Mouse (Mus musculus) kidney, embryonic 16.5 days (tissue): ENCODE results near the gene Irf2. TPM values are rescaled to one million over a fixed set of nuclear protein-coding genes. Genes with fewer than 3 reads are reported as not detected.

ENCODE experiments used
- ATAC-seq: fragments of 200-750 bp; cut with Nextera tagmentation; 2 replicates; pipeline ENCODE4 v1.8.0; 2017; ENCODE audit warnings: moderate TSS enrichment; ENCODE audit not compliant: low FRiP score, low TSS enrichment
- H3K27ac ChIP-seq: fragments of 300-500 bp; sonication (generic); 2 replicates; pipeline ENCODE4 v1.5.1; 2014; ENCODE audit warnings: low read length
- H3K27me3 ChIP-seq: fragments of 300-500 bp; sonication (generic); 2 replicates; pipeline ENCODE4 v1.6.1; 2014; ENCODE audit warnings: low read length, control low read depth, mixed read lengths; ENCODE audit not compliant: insufficient read depth
- H3K36me3 ChIP-seq: fragments of 300-500 bp; sonication (generic); 2 replicates; pipeline ENCODE4 v1.6.1; 2014; ENCODE audit warnings: low read length, control low read depth, mixed read lengths; ENCODE audit not compliant: insufficient read depth
- H3K4me1 ChIP-seq: fragments of 300-500 bp; sonication (generic); 2 replicates; pipeline ENCODE4 v1.6.1; 2014; ENCODE audit warnings: low read length, control low read depth, mixed read lengths; ENCODE audit not compliant: insufficient read depth
- H3K4me2 ChIP-seq: fragments of 300-500 bp; sonication (generic); replicated peaks from 2 replicates; pipeline ENCODE4 v1.6.1; 2014; ENCODE audit warnings: low read depth, low read length
- H3K4me3 ChIP-seq: fragments of 300-500 bp; sonication (generic); 2 replicates; pipeline ENCODE4 v1.5.1; 2014; ENCODE audit warnings: mild to moderate bottlenecking, low read length
- H3K9ac ChIP-seq: fragments of 300-500 bp; sonication (generic); replicated peaks from 2 replicates; pipeline ENCODE4 v1.6.1; 2014; ENCODE audit warnings: low read length
- H3K9me3 ChIP-seq: fragments of 300-500 bp; sonication (generic); 2 replicates; pipeline ENCODE4 v1.6.1; 2016; ENCODE audit warnings: low read length, control low read depth
- WGBS: fragments of 180-500 bp; shearing (Covaris S2); extraction: QIAGEN DNeasy Blood & Tissue Kit; methylation state at CpG from one replicate; pipeline ENCODE4 v1.1.7; 2014; 5-methylcytosine and 5-hydroxymethylcytosine counted together
- polyA plus RNA-seq: library from polyadenylated mRNA; unstranded; fragments of >200 nt; fragmentation: Nextera tagmentation; extraction: Ambion mirVana; gene quantifications from 2 replicates; pipeline ENCODE4 v1.2.1, GENCODE M21; 2015

Gene Irf2
- polyA plus RNA-seq, 1 experiment from 2014 or later: 19.2 TPM

GRCm38 (mm10) chr8:46738601-46739000 lies 931 bp upstream of the Irf2 start:
- peaks cover 26% of the 10 kb centered on the region for H3K4me1 ChIP-seq
- no peak for ATAC-seq
- 39% methylated on average over 5 of the region's 5 CpGs for WGBS
- H3K27ac ChIP-seq: 0 out of 2 replicates have a peak overlapping the region, but pooled peaks have one; percentile 24
- H3K27me3 ChIP-seq: no peaks in the 10 kb centered on the region
- no peaks in the 10 kb centered on the region for H3K36me3 ChIP-seq
- peak overlapping the region; percentile 87 for H3K4me2 ChIP-seq
- peak overlapping the region; percentile 93 for H3K4me3 ChIP-seq
- H3K9ac ChIP-seq: peak overlapping the region; percentile 98
- peaks cover 7% of the 10 kb centered on the region; the same call in 1 of the 2 replicates for H3K9me3 ChIP-seq

- under 1% methylated on average over 22 of the region's 22 CpGs for WGBS
Measured at GRCm38 (mm10) chr8:46739956-46740512, 502 bp downstream of the Irf2 start.

GRCm38 (mm10) chr8:46740513-46741280 lies 1.2 kb downstream of the Irf2 start:
- no peaks in the 10 kb centered on the region for H3K36me3 ChIP-seq
- H3K27me3 ChIP-seq: no peaks in the 10 kb centered on the region
- under 1% methylated on average over 92 of the region's 97 CpGs for WGBS
- peak overlapping the region; percentile 93 for H3K4me3 ChIP-seq
- peak; percentile 76 for ATAC-seq
- H3K9ac ChIP-seq: peak overlapping the region; percentile 98
- peak overlapping the region; percentile 87 for H3K4me2 ChIP-seq
- peaks cover 34% of the 10 kb centered on the region for H3K4me1 ChIP-seq
- peaks cover 7% of the 10 kb centered on the region; the same call in 1 of the 2 replicates for H3K9me3 ChIP-seq
- H3K27ac ChIP-seq: peak overlapping the region; percentile 96

More at GRCm38 (mm10) chr8:46739956-46740512, 502 bp downstream of the Irf2 start:
- Histone ChIP-seq H3K36me3 (no peaks in the 10 kb centered on the region), H3K27me3 (no peaks in the 10 kb centered on the region), H3K4me3 (peak overlapping the region; percentile 93), H3K4me2 (peak overlapping the region; percentile 87), H3K9ac (peak overlapping the region; percentile 98), H3K4me1 (peaks cover 34% of the 10 kb centered on the region), H3K27ac (peak overlapping the region; percentile 96), H3K9me3 (peaks cover 7% of the 10 kb centered on the region; the same call in 1 of the 2 replicates)
- ATAC-seq: peak; percentile 1; the same call in 1 of the 2 replicates

GRCm38 (mm10) chr8:46741281-46741791 lies 1.8 kb downstream of the Irf2 start:
- peaks cover 6% of the 10 kb centered on the region; the same call in 1 of the 2 replicates for H3K9me3 ChIP-seq
- H3K27ac ChIP-seq: peak overlapping the region; percentile 96
- peak; percentile 40 for ATAC-seq
- H3K36me3 ChIP-seq: no peaks in the 10 kb centered on the region
- no peaks in the 10 kb centered on the region for H3K27me3 ChIP-seq
- peak overlapping the region; percentile 87 for H3K4me2 ChIP-seq
- H3K4me1 ChIP-seq: peaks cover 34% of the 10 kb centered on the region
- H3K4me3 ChIP-seq: peak overlapping the region; percentile 93
- WGBS: under 1% methylated on average over 28 of the region's 28 CpGs
- peak overlapping the region; percentile 98 for H3K9ac ChIP-seq

GRCm38 (mm10) chr8:46741991-46742690 lies 2.6 kb downstream of the Irf2 start:
- WGBS: 35% methylated on average over 8 of the region's 8 CpGs

GRCm38 (mm10) chr8:46742691-46743082 lies 3.2 kb downstream of the Irf2 start:
- WGBS: 64% methylated on average over 5 of the region's 5 CpGs
- H3K4me2 ChIP-seq: peak overlapping the region; percentile 87; the same call in 1 of the 2 replicates

More at GRCm38 (mm10) chr8:46741991-46742690, 2.6 kb downstream of the Irf2 start:
- H3K9me3 ChIP-seq: no peaks in the 10 kb centered on the region
- peak overlapping the region; percentile 87 for H3K4me2 ChIP-seq
- no peaks in the 10 kb centered on the region for H3K36me3 ChIP-seq
- H3K4me3 ChIP-seq: peak overlapping the region; percentile 93
- no peaks in the 10 kb centered on the region for H3K27me3 ChIP-seq
- H3K4me1 ChIP-seq: peaks cover 34% of the 10 kb centered on the region
- peak overlapping the region; percentile 98 for H3K9ac ChIP-seq
- H3K27ac ChIP-seq: peak overlapping the region; percentile 96
- ATAC-seq: no peak

GRCm38 (mm10) chr8:46745464-46745863 lies 5.9 kb downstream of the Irf2 start:
- Histone ChIP-seq H3K9ac (no peak overlapping the region), H3K27me3 (no peaks in the 10 kb centered on the region), H3K4me1 (peaks cover 30% of the 10 kb centered on the region), H3K4me3 (no peak overlapping the region), H3K9me3 (no peaks in the 10 kb centered on the region), H3K4me2 (no peak overlapping the region), H3K27ac (no peak overlapping the region), H3K36me3 (no peaks in the 10 kb centered on the region)
- ATAC-seq: no peak
- 88% methylated on average over 1 of the region's 1 CpGs for WGBS

More at GRCm38 (mm10) chr8:46742691-46743082, 3.2 kb downstream of the Irf2 start:
- H3K9ac ChIP-seq: no peak overlapping the region
- no peaks in the 10 kb centered on the region for H3K9me3 ChIP-seq
- ATAC-seq: no peak
- no peaks in the 10 kb centered on the region for H3K27me3 ChIP-seq
- peaks cover 34% of the 10 kb centered on the region for H3K4me1 ChIP-seq
- no peak overlapping the region for H3K27ac ChIP-seq
- no peaks in the 10 kb centered on the region for H3K36me3 ChIP-seq
- 0 out of 2 replicates have a peak overlapping the region, but pooled peaks have one; percentile 1 for H3K4me3 ChIP-seq

GRCm38 (mm10) chr8:46747311-46747980 lies 7.9 kb downstream of the Irf2 start:
- ATAC-seq: no peak
- no peak overlapping the region for H3K4me3 ChIP-seq
- H3K9ac ChIP-seq: no peak overlapping the region
- no peaks in the 10 kb centered on the region for H3K9me3 ChIP-seq
- H3K4me1 ChIP-seq: peaks cover 40% of the 10 kb centered on the region
- H3K4me2 ChIP-seq: no peak overlapping the region
- 28% methylated on average over 4 of the region's 4 CpGs for WGBS
- no peaks in the 10 kb centered on the region for H3K36me3 ChIP-seq
- H3K27me3 ChIP-seq: no peaks in the 10 kb centered on the region
- no peak overlapping the region for H3K27ac ChIP-seq

- Histone ChIP-seq H3K9ac (no peak overlapping the region), H3K4me3 (no peak overlapping the region), H3K27me3 (no peaks in the 10 kb centered on the region), H3K9me3 (no peaks in the 10 kb centered on the region), H3K27ac (no peak overlapping the region), H3K4me2 (no peak overlapping the region), H3K36me3 (no peaks in the 10 kb centered on the region), H3K4me1 (peaks cover 33% of the 10 kb centered on the region)
- no peak for ATAC-seq
- 79% methylated on average over 5 of the region's 5 CpGs for WGBS
Measured at GRCm38 (mm10) chr8:46750000-46750399, 10.5 kb downstream of the Irf2 start.
